8 mouse cellular contexts compared by ENCODE assay signal in genomic region chr5:77093961-77094360, GRCm38 (mm10). TPM values are rescaled to one million over a fixed set of nuclear protein-coding genes. Genes with fewer than 3 reads are reported as not detected.
DNase-seq lines count a peak whose midpoint lies in the region; ATAC-seq lines count a peak whose summit lies in the region.

No protein-coding gene starts in this region.

- peak overlapping the region; percentile 99 for H3K4me2 ChIP-seq in limb, embryonic 15.5 days
- H3K4me2 ChIP-seq in stomach, embryonic 14.5 days (replicated peaks; ENCODE audit: low read depth, low read length): peak overlapping the region; percentile 99

- no peak for DNase-seq in frontal cortex, postnatal 10 days (ENCODE audit: low spot score in 2 of 2)
- DNase-seq in cerebellum, adult 11 months: no peak

- H3K4me3 ChIP-seq in erythroblast, embryonic 14.5 days (replicated peaks): peak overlapping the region; percentile 69
- peak overlapping the region; percentile 94 for H3K4me3 ChIP-seq in megakaryocyte, embryonic 14.5 days (replicated peaks)
- H3K4me3 ChIP-seq in limb, embryonic 15.5 days: peak overlapping the region; percentile 62
- H3K4me3 ChIP-seq in stomach, embryonic 14.5 days (ENCODE audit: low read depth, low read length): peak overlapping the region; percentile 56

- WGBS in limb, embryonic 15.5 days: 33% methylated on average over 8 of the region's 8 CpGs
- WGBS in stomach, embryonic 14.5 days: 43% methylated on average over 8 of the region's 8 CpGs

- no peaks in the 10 kb centered on the region for H3K36me3 ChIP-seq in erythroblast, embryonic 14.5 days (ENCODE audit: control insufficient read depth)
- H3K36me3 ChIP-seq in megakaryocyte, embryonic 14.5 days (replicated peaks; ENCODE audit: low read length): no peaks in the 10 kb centered on the region
- no peaks in the 10 kb centered on the region for H3K36me3 ChIP-seq in limb, embryonic 15.5 days
- H3K36me3 ChIP-seq in stomach, embryonic 14.5 days (ENCODE audit: control insufficient read depth, insufficient read depth, low read length): no peaks in the 10 kb centered on the region

- H3K9ac ChIP-seq in limb, embryonic 15.5 days: no peak overlapping the region
- H3K9ac ChIP-seq in stomach, embryonic 14.5 days (replicated peaks; ENCODE audit: low read depth, low read length): no peak overlapping the region

- H3K27ac ChIP-seq in limb, embryonic 15.5 days: no peak overlapping the region
- no peak overlapping the region for H3K27ac ChIP-seq in stomach, embryonic 14.5 days (ENCODE audit: low read length)

- ATAC-seq in erythroblast, adult 5-6 weeks (replicated peaks; ENCODE audit: low FRiP score, poor library complexity, severe bottlenecking): no peak
- no peak for ATAC-seq in megakaryocyte, adult 5-6 weeks (ENCODE audit: poor library complexity, severe bottlenecking)
- no peak for ATAC-seq in limb, embryonic 15.5 days (ENCODE audit: insufficient number of reproducible peaks, low FRiP score, low TSS enrichment, low read depth)
- ATAC-seq in stomach, embryonic 14.5 days (ENCODE audit: insufficient number of reproducible peaks, insufficient read depth, low FRiP score, low read depth): no peak

- peaks cover 30% of the 10 kb centered on the region for H3K4me1 ChIP-seq in erythroblast, embryonic 14.5 days (ENCODE audit: control insufficient read depth)
- H3K4me1 ChIP-seq in megakaryocyte, embryonic 14.5 days: peaks cover 22% of the 10 kb centered on the region
- H3K4me1 ChIP-seq in limb, embryonic 15.5 days: peaks cover 13% of the 10 kb centered on the region; the same call in 1 of the 2 replicates
- no peaks in the 10 kb centered on the region for H3K4me1 ChIP-seq in stomach, embryonic 14.5 days (ENCODE audit: control insufficient read depth, insufficient read depth, low read length)

- H3K9me3 ChIP-seq in erythroblast, embryonic 14.5 days (ENCODE audit: control insufficient read depth, low read length): no peaks in the 10 kb centered on the region
- H3K9me3 ChIP-seq in megakaryocyte, embryonic 14.5 days: no peaks in the 10 kb centered on the region
- H3K9me3 ChIP-seq in limb, embryonic 15.5 days: no peaks in the 10 kb centered on the region
- H3K9me3 ChIP-seq in stomach, embryonic 14.5 days (ENCODE audit: control insufficient read depth, low read depth, low read length): no peaks in the 10 kb centered on the region

- peaks cover 41% of the 10 kb centered on the region for H3K27me3 ChIP-seq in erythroblast, embryonic 14.5 days (ENCODE audit: control insufficient read depth)
- H3K27me3 ChIP-seq in megakaryocyte, embryonic 14.5 days (replicated peaks): peaks cover 68% of the 10 kb centered on the region
- H3K27me3 ChIP-seq in limb, embryonic 15.5 days: peaks cover 11% of the 10 kb centered on the region; the same call in 1 of the 2 replicates
- no peaks in the 10 kb centered on the region for H3K27me3 ChIP-seq in stomach, embryonic 14.5 days (ENCODE audit: control insufficient read depth, insufficient read depth, low read length)

RNA-seq across cellular contexts. Expression of gene Hopx, which starts 21.0 kb away (rescaled TPM):
- 0.51 and 0.78 TPM in 2 replicates for polyA plus RNA-seq in erythroblast, embryonic 14.5 days (2012)
- 11.3 TPM in 1 of 2 replicates, not detected in the other for total RNA-seq in erythroblast, adult 5-6 weeks (2015; ENCODE audit: low replicate concordance)
- 3.3 and 6.4 TPM in 2 replicates for total RNA-seq in erythroblast, adult 5-6 weeks (2017; ENCODE audit: low replicate concordance)
- 2.5 TPM in 1 of 2 replicates, not detected in the other for polyA plus RNA-seq in megakaryocyte, embryonic 14.5 days (2012; ENCODE audit: insufficient read depth, low replicate concordance)
- 104 and 127 TPM in 2 replicates for total RNA-seq in megakaryocyte, adult 5-6 weeks (2015)
- total RNA-seq in megakaryocyte, adult 5-6 weeks (2017): 35.5 and 46.3 TPM in 2 replicates
- 5.5 and 6.0 TPM in 2 replicates for polyA plus RNA-seq in limb, embryonic 15.5 days (2015; fragmentation: Nextera tagmentation; extraction: Ambion mirVana)
- polyA plus RNA-seq in stomach, embryonic 14.5 days (2014; fragmentation: Nextera tagmentation; extraction: Ambion mirVana): 0.84 and 1.2 TPM in 2 replicates
